Mouse (Mus musculus): ENCODE results near the gene Vars2. TPM values are rescaled to one million over a fixed set of nuclear protein-coding genes. Genes with fewer than 3 reads are reported as not detected.

The Vars2 gene
- total and polyA plus RNA-seq, 3 experiments = 24.0 to 34.0 TPM; not detected in 1

GRCm38 (mm10) chr17:35673416-35674035 is 6.1 kb upstream of the Vars2 start, which contains the start of gene Gtf2h4 (continued):
- peak; percentile 86 for TF ChIP-seq TBP (IDR thresholded peaks at IDR 0.05; ENCODE audit: low read depth, low read length)
- TF ChIP-seq EP300 (IDR thresholded peaks at IDR 0.05; ENCODE audit: low read depth in 1 of 2, low read length in 2 of 2) = no peak
- no peak; the same call in 1 of the 2 replicates for TF ChIP-seq JUND (IDR thresholded peaks at IDR 0.05; ENCODE audit: low read depth, low read length)

- H3K27me3 ChIP-seq (ENCODE audit: control insufficient read depth in 1 of 2, insufficient read depth in 2 of 2, low read length in 2 of 2) = no peaks in the 10 kb centered on the region
- no peak overlapping the region for H3K4me3 ChIP-seq (ENCODE audit: control insufficient read depth in 1 of 2, insufficient read depth in 1 of 2, low read depth in 2 of 2, low read length in 2 of 2)
- no peak overlapping the region for H3K9ac ChIP-seq (ENCODE audit: control insufficient read depth, low read depth, low read length, poor library complexity, severe bottlenecking)
- H3K9me3 ChIP-seq (replicated peaks; ENCODE audit: insufficient read depth, low read length) = no peaks in the 10 kb centered on the region
- no peak for DNase-seq (ENCODE audit: low read depth, low spot score)
- peaks cover 0 to 2% of the 10 kb centered on the region in 2 experiments; a peak in 1 of 4 replicates for H3K36me3 ChIP-seq (ENCODE audit: control insufficient read depth in 1 of 2, insufficient read depth in 2 of 2, low read length in 2 of 2)
- peaks cover 0 to 8% of the 10 kb centered on the region in 2 experiments; a peak in 2 of 4 replicates for H3K4me1 ChIP-seq (ENCODE audit: control insufficient read depth in 1 of 2, insufficient read depth in 2 of 2, low read length in 2 of 2)
- no peak for TF ChIP-seq CHD1 (IDR thresholded peaks at IDR 0.05; ENCODE audit: low read depth, low read length)
- no peak for TF ChIP-seq ZKSCAN1 (IDR thresholded peaks at IDR 0.05; ENCODE audit: low read depth, low read length)
- no peak for TF ChIP-seq TCF12 (IDR thresholded peaks at IDR 0.05; ENCODE audit: low read depth, low read length)
- no peak for TF ChIP-seq EP300 (IDR thresholded peaks at IDR 0.05; ENCODE audit: low read depth in 1 of 2, low read length in 2 of 2)
- TF ChIP-seq ELF1 (IDR thresholded peaks at IDR 0.05; ENCODE audit: low read depth, low read length) = no peak
- TF ChIP-seq NRF1 (IDR thresholded peaks at IDR 0.05; ENCODE audit: insufficient read depth, low read depth, low read length, poor library complexity, severe bottlenecking) = no peak
- TF ChIP-seq GABPA (IDR thresholded peaks at IDR 0.05; ENCODE audit: low read depth, low read length) = no peak
- no peak for TF ChIP-seq GATA1 (IDR thresholded peaks at IDR 0.05; ENCODE audit: low read depth, low read length)
- no peak for TF ChIP-seq USF2 (IDR thresholded peaks at IDR 0.05; ENCODE audit: borderline replicate concordance in 1 of 2, insufficient read depth in 1 of 2, low read depth in 1 of 2, low read length in 2 of 2)
- no peak for TF ChIP-seq UBTF (IDR thresholded peaks at IDR 0.05; ENCODE audit: borderline replicate concordance, insufficient read depth, low read depth, low read length)
- TF ChIP-seq MAZ (IDR thresholded peaks at IDR 0.05; ENCODE audit: low read depth, low read length) = no peak
- TF ChIP-seq MYB (IDR thresholded peaks at IDR 0.05; ENCODE audit: low read depth, low read length) = no peak
- TF ChIP-seq ETS1 (IDR thresholded peaks at IDR 0.05; ENCODE audit: low read depth, low read length) = no peak
- no peak for TF ChIP-seq SIN3A (IDR thresholded peaks at IDR 0.05; ENCODE audit: low read length)
- TF ChIP-seq TAL1 (IDR thresholded peaks at IDR 0.05; ENCODE audit: low read length) = no peak
- H3K79me2 ChIP-seq (ENCODE audit: control insufficient read depth, insufficient read depth, low read length, poor library complexity) = peaks cover 3% of the 10 kb centered on the region; the same call in 1 of the 2 replicates
- no peak overlapping the region for H3K27ac ChIP-seq (ENCODE audit: control insufficient read depth, low read depth, low read length)
These were observed 5.1 kb upstream of the Vars2 start for GRCm38 (mm10) chr17:35672527-35672926.

All from MEL (cell line).